Mouse (Mus musculus) thymus, postnatal 36 days (tissue): Measurements from ENCODE around the gene Gm5868.
A peak's percentile ranks its signal among the peaks of the same experiment; 100 is the strongest.
"Not testable (repeated sequence)": the region's sequence is repeated elsewhere in the genome, so short reads cannot be mapped to it uniquely, and the experiment has no call there.

ENCODE experiments used
- DNase-seq, 2 experiments: peaks; one replicate each; pipeline ENCODE4 v3.0.0; 2022; ENCODE audit warnings: mixed read lengths in 2 of 2

The Gm5868 gene

GRCm38 (mm10) chr5:72587192-72587681, at the start of gene Gm5868:
Gm5868 (minus strand) TSS chr5:72587551.
- no peak for DNase-seq

- peak; percentile 30 to 31 for DNase-seq
Measured at GRCm38 (mm10) chr5:72636576-72636975, 49.2 kb upstream of the Gm5868 start.

GRCm38 (mm10) chr5:72636122-72636521, 48.8 kb upstream of the Gm5868 start:
- peak; percentile 65 to 77 for DNase-seq

- DNase-seq: peak; percentile 73 to 81
Measured at GRCm38 (mm10) chr5:72634791-72635271, 47.5 kb upstream of the Gm5868 start.

- DNase-seq: no peak
Measured at GRCm38 (mm10) chr5:72630026-72630425, 42.7 kb upstream of the Gm5868 start.

- peak; percentile 16 for DNase-seq
Measured at GRCm38 (mm10) chr5:72621022-72621421, 33.7 kb upstream of the Gm5868 start.

GRCm38 (mm10) chr5:72617413-72617812, 30.1 kb upstream of the Gm5868 start:
- DNase-seq: no peak

GRCm38 (mm10) chr5:72603138-72603537, 15.8 kb upstream of the Gm5868 start:
- DNase-seq: no peak

GRCm38 (mm10) chr5:72601006-72601405, 13.7 kb upstream of the Gm5868 start:
- DNase-seq: peak; percentile 52 to 61

GRCm38 (mm10) chr5:72586667-72587191, 622 bp downstream of the Gm5868 start:
- DNase-seq: not testable (repeated sequence)

GRCm38 (mm10) chr5:72586122-72586521, 1.2 kb downstream of the Gm5868 start:
- peak; percentile 23 to 32 for DNase-seq

- not testable (repeated sequence) for DNase-seq
Measured at GRCm38 (mm10) chr5:72580970-72581332, 6.4 kb downstream of the Gm5868 start, which contains the start of gene Zar1. Zar1 (minus strand) TSS chr5:72581254.

- peak; percentile 7 to 9 for DNase-seq
Measured at GRCm38 (mm10) chr5:72580088-72580969, 7.0 kb downstream of the Gm5868 start.

GRCm38 (mm10) chr5:72579599-72579998, 7.8 kb downstream of the Gm5868 start:
- not testable (repeated sequence) for DNase-seq

GRCm38 (mm10) chr5:72565621-72566020, 21.7 kb downstream of the Gm5868 start:
- DNase-seq: no peak

GRCm38 (mm10) chr5:72563183-72563582, 24.2 kb downstream of the Gm5868 start:
- DNase-seq: not testable (repeated sequence)

- DNase-seq: no peak
Measured at GRCm38 (mm10) chr5:72560976-72561628, 26.2 kb downstream of the Gm5868 start.

GRCm38 (mm10) chr5:72559544-72560049, 27.8 kb downstream of the Gm5868 start, which contains the start of gene Nfxl1:
Nfxl1 (minus strand) TSS chr5:72559684.
- peak; percentile 94 to 95 for DNase-seq

- peak; percentile 25 to 64 for DNase-seq
Measured at GRCm38 (mm10) chr5:72558716-72559526, 28.4 kb downstream of the Gm5868 start.

- no peak for DNase-seq
Measured at GRCm38 (mm10) chr5:72556245-72556644, 31.1 kb downstream of the Gm5868 start.

- no peak for DNase-seq
Measured at GRCm38 (mm10) chr5:72551209-72551608, 36.1 kb downstream of the Gm5868 start.
